Mouse (Mus musculus): ENCODE measurements around the gene Ttll4. TPM values are rescaled to one million over a fixed set of nuclear protein-coding genes. Genes with fewer than 3 reads are reported as not detected.
A peak's percentile ranks its signal among the peaks of the same experiment; 100 is the strongest.

The Ttll4 gene
- polyA plus RNA-seq (2015; fragmentation: Nextera tagmentation; extraction: Ambion mirVana) = 1.8 and 2.5 TPM in 2 replicates

GRCm38 (mm10) chr1:74661448-74662195 is at the start of gene Ttll4:
Gene Ttll4, plus strand, starts transcription at chr1:74661745.
- H3K4me2 ChIP-seq (replicated peaks; ENCODE audit: low read depth) = peak within 1 kb of the TSS; percentile 65
- DNase-seq (ENCODE audit: low spot score) (peak; percentile 97), ATAC-seq (ENCODE audit: low FRiP score, low TSS enrichment) (peak; percentile 99)
- no peaks in the 10 kb centered on the region for H3K27me3 ChIP-seq (ENCODE audit: control insufficient read depth, insufficient read depth, low read length)
- no peaks in the 10 kb centered on the region for H3K4me1 ChIP-seq (replicated peaks; ENCODE audit: control insufficient read depth, insufficient read depth)
- peak within 1 kb of the TSS; percentile 95 for H3K4me3 ChIP-seq (ENCODE audit: low read depth, low read length)
- H3K9ac ChIP-seq (ENCODE audit: low read length) = peak within 1 kb of the TSS; percentile 71
- H3K27ac ChIP-seq (replicated peaks) = peak within 1 kb of the TSS; percentile 84
- TF ChIP-seq EP300 (optimal IDR thresholded peaks at IDR 0.05) = no peak
- peak; percentile 79 for TF ChIP-seq CTCF (IDR thresholded peaks at IDR 0.05; ENCODE audit: low read depth)
- H3K9me3 ChIP-seq (ENCODE audit: control insufficient read depth, low read length) = no peaks in the 10 kb centered on the region
- under 1% methylated on average over 35 of the region's 66 CpGs for WGBS
- no peaks in the 10 kb centered on the region for H3K36me3 ChIP-seq (ENCODE audit: control insufficient read depth, insufficient read depth, low read length)

- no peak overlapping the region for H3K4me3 ChIP-seq (ENCODE audit: low read depth, low read length)
- no peak for ATAC-seq (ENCODE audit: low FRiP score, low TSS enrichment)
- no peaks in the 10 kb centered on the region for H3K36me3 ChIP-seq (ENCODE audit: control insufficient read depth, insufficient read depth, low read length)
- DNase-seq (ENCODE audit: low spot score) = no peak
- H3K9ac ChIP-seq (ENCODE audit: low read length) = no peak overlapping the region
- no peak overlapping the region for H3K4me2 ChIP-seq (replicated peaks; ENCODE audit: low read depth)
- TF ChIP-seq EP300 (optimal IDR thresholded peaks at IDR 0.05) (no peak), CTCF (IDR thresholded peaks at IDR 0.05; ENCODE audit: low read depth) (no peak)
- H3K27ac ChIP-seq (replicated peaks) = no peak overlapping the region
- H3K27me3 ChIP-seq (ENCODE audit: control insufficient read depth, insufficient read depth, low read length) = no peaks in the 10 kb centered on the region
- no peaks in the 10 kb centered on the region for H3K4me1 ChIP-seq (replicated peaks; ENCODE audit: control insufficient read depth, insufficient read depth)
- WGBS = 76% methylated on average over 1 of the region's 1 CpGs
- no peaks in the 10 kb centered on the region for H3K9me3 ChIP-seq (ENCODE audit: control insufficient read depth, low read length)
Observed at GRCm38 (mm10) chr1:74624183-74624582, 37.4 kb upstream of the Ttll4 start.

- no peak for DNase-seq (ENCODE audit: low spot score)
- TF ChIP-seq CTCF (IDR thresholded peaks at IDR 0.05; ENCODE audit: low read depth) (no peak), EP300 (optimal IDR thresholded peaks at IDR 0.05) (no peak)
- Histone ChIP-seq H3K36me3 (ENCODE audit: control insufficient read depth, insufficient read depth, low read length) (no peaks in the 10 kb centered on the region), H3K4me3 (ENCODE audit: low read depth, low read length) (no peak overlapping the region), H3K27ac (replicated peaks) (no peak overlapping the region), H3K9ac (ENCODE audit: low read length) (no peak overlapping the region), H3K9me3 (ENCODE audit: control insufficient read depth, low read length) (no peaks in the 10 kb centered on the region), H3K4me2 (replicated peaks; ENCODE audit: low read depth) (no peak overlapping the region), H3K27me3 (ENCODE audit: control insufficient read depth, insufficient read depth, low read length) (no peaks in the 10 kb centered on the region), H3K4me1 (replicated peaks; ENCODE audit: control insufficient read depth, insufficient read depth) (no peaks in the 10 kb centered on the region)
- ATAC-seq (ENCODE audit: low FRiP score, low TSS enrichment) = no peak
- 65% methylated on average over 4 of the region's 4 CpGs for WGBS
Observed at GRCm38 (mm10) chr1:74626076-74626475, 35.5 kb upstream of the Ttll4 start.

GRCm38 (mm10) chr1:74628001-74628400 is 33.5 kb upstream of the Ttll4 start:
- WGBS = 46% methylated on average over 7 of the region's 7 CpGs
- no peak for DNase-seq (ENCODE audit: low spot score)

GRCm38 (mm10) chr1:74632734-74633133 is 28.8 kb upstream of the Ttll4 start:
- no peaks in the 10 kb centered on the region for H3K27me3 ChIP-seq (ENCODE audit: control insufficient read depth, insufficient read depth, low read length)
- no peak overlapping the region for H3K4me3 ChIP-seq (ENCODE audit: low read depth, low read length)
- no peaks in the 10 kb centered on the region for H3K36me3 ChIP-seq (ENCODE audit: control insufficient read depth, insufficient read depth, low read length)
- no peak for DNase-seq (ENCODE audit: low spot score)
- H3K9ac ChIP-seq (ENCODE audit: low read length) = no peak overlapping the region
- no peaks in the 10 kb centered on the region for H3K4me1 ChIP-seq (replicated peaks; ENCODE audit: control insufficient read depth, insufficient read depth)
- ATAC-seq (ENCODE audit: low FRiP score, low TSS enrichment) = no peak
- no peak overlapping the region for H3K27ac ChIP-seq (replicated peaks)
- no peak overlapping the region for H3K4me2 ChIP-seq (replicated peaks; ENCODE audit: low read depth)
- WGBS = 78% methylated on average over 4 of the region's 4 CpGs
- TF ChIP-seq CTCF (IDR thresholded peaks at IDR 0.05; ENCODE audit: low read depth) (no peak), EP300 (optimal IDR thresholded peaks at IDR 0.05) (no peak)
- no peaks in the 10 kb centered on the region for H3K9me3 ChIP-seq (ENCODE audit: control insufficient read depth, low read length)

More at GRCm38 (mm10) chr1:74628001-74628400, 33.5 kb upstream of the Ttll4 start:
- Histone ChIP-seq H3K9me3 (ENCODE audit: control insufficient read depth, low read length) (no peaks in the 10 kb centered on the region), H3K27me3 (ENCODE audit: control insufficient read depth, insufficient read depth, low read length) (no peaks in the 10 kb centered on the region), H3K4me2 (replicated peaks; ENCODE audit: low read depth) (no peak overlapping the region), H3K4me1 (replicated peaks; ENCODE audit: control insufficient read depth, insufficient read depth) (no peaks in the 10 kb centered on the region), H3K36me3 (ENCODE audit: control insufficient read depth, insufficient read depth, low read length) (no peaks in the 10 kb centered on the region), H3K9ac (ENCODE audit: low read length) (no peak overlapping the region), H3K27ac (replicated peaks) (no peak overlapping the region), H3K4me3 (ENCODE audit: low read depth, low read length) (no peak overlapping the region)
- TF ChIP-seq CTCF (IDR thresholded peaks at IDR 0.05; ENCODE audit: low read depth) = no peak
- TF ChIP-seq EP300 (optimal IDR thresholded peaks at IDR 0.05) = no peak
- no peak for ATAC-seq (ENCODE audit: low FRiP score, low TSS enrichment)

- H3K9ac ChIP-seq (ENCODE audit: low read length) = no peak overlapping the region
- H3K4me3 ChIP-seq (ENCODE audit: low read depth, low read length) = no peak overlapping the region
- no peaks in the 10 kb centered on the region for H3K9me3 ChIP-seq (ENCODE audit: control insufficient read depth, low read length)
- no peaks in the 10 kb centered on the region for H3K27me3 ChIP-seq (ENCODE audit: control insufficient read depth, insufficient read depth, low read length)
- H3K4me2 ChIP-seq (replicated peaks; ENCODE audit: low read depth) = no peak overlapping the region
- no peaks in the 10 kb centered on the region for H3K4me1 ChIP-seq (replicated peaks; ENCODE audit: control insufficient read depth, insufficient read depth)
- no peaks in the 10 kb centered on the region for H3K36me3 ChIP-seq (ENCODE audit: control insufficient read depth, insufficient read depth, low read length)
- no peak for TF ChIP-seq CTCF (IDR thresholded peaks at IDR 0.05; ENCODE audit: low read depth)
- TF ChIP-seq EP300 (optimal IDR thresholded peaks at IDR 0.05) = no peak
- H3K27ac ChIP-seq (replicated peaks) = no peak overlapping the region
- ATAC-seq (ENCODE audit: low FRiP score, low TSS enrichment) (no peak), DNase-seq (ENCODE audit: low spot score) (no peak)
- WGBS = 56% methylated on average over 2 of the region's 2 CpGs
Observed at GRCm38 (mm10) chr1:74643524-74643923, 18.0 kb upstream of the Ttll4 start.

Measured in stomach, postnatal 0 days (tissue).